ENCODE assay signal across 1 mouse cellular context in genomic region chr7:81874636-81875035, GRCm38 (mm10).
TF ChIP-seq lines count a peak whose summit lies in the region.

No protein-coding gene starts in this region.

TF ChIP-seq in MEL, 35 proteins besides CTCF, POLR2A, EP300 and RAD21:
- TF ChIP-seq UBTF (IDR thresholded peaks at IDR 0.05; ENCODE audit: borderline replicate concordance, insufficient read depth, low read depth, low read length) (no peak), GATA1 (IDR thresholded peaks at IDR 0.05; ENCODE audit: low read depth, low read length) (0 out of 2 replicates have a peak, but pooled peaks have one; percentile 8)
TF ChIP-seq in MEL: peak in this region for 1.
